Mouse (Mus musculus) erythroblast, embryonic 14.5 days (primary cell): ENCODE data around the gene Psmc2.

Source experiments
- GATA1 ChIP-seq: IDR thresholded peaks from 2 replicates; pipeline ENCODE4 v1.6.1; 2012; ENCODE audit warnings: low read length, inconsistent platforms, mixed read lengths
- TAL1 ChIP-seq: IDR thresholded peaks from 3 replicates; pipeline ENCODE4 v1.6.1; 2012; ENCODE audit warnings: low read length, inconsistent platforms, mixed read lengths

DNA sequence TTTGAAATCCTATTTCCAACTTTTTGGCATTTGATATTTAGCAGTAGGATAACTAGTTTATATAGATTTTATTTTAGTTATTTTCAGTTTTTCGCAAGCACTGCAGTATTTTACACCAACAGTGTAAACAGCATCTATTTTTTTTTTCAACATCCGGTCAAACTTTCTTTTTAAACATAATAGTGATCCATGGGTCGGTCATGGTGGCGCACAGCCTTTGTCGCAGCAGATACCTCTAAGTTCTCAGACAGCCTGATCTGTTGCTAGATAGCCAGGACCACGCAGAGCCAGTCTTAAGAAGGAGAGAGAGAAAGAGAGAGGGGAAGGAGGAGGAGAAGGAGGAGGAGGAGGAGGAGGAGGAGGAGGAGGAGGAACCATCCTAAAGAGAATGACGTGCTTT, 693 bp downstream of the Psmc2 start:
- no peak for TF ChIP-seq TAL1
- TF ChIP-seq GATA1: no peak
